10 mouse cellular contexts compared by ENCODE assay signal in the genomic region with DNA sequence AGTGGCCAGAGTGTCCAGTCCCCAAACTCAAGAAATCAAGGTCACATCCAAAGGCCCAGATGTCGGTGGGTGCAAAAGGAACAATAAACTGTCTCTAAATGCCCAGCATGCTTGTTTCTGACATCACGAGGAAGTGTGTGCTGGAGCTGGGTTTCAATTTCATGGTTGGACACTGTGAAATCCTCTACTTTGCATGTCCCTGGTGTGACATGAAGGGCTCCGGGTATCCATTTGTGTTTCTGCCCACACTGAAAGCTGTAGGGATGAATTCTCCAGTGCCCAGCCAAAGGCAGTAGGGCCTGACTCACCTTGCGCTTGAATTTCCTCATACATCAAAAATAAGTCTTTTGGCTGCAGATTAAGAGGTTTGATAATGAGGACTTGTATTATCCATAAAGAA.
"Had no signal": no experiment of that assay in that cellular context is flagged by ENCODE, and none has a peak within 500 bp of the region (broad histone marks: within the 10 kb centered on the region; RNA-seq: fewer than 3 reads in every experiment).

No protein-coding gene starts in this region.

- H3K4me1 ChIP-seq: limb, embryonic 10.5 days; liver, embryonic 15.5 days; stomach, embryonic 15.5 days had no signal

- H3K27ac ChIP-seq: limb, embryonic 10.5 days; liver, embryonic 15.5 days; stomach, embryonic 15.5 days had no signal

- H3K4me3 ChIP-seq: limb, embryonic 10.5 days; liver, embryonic 15.5 days; stomach, embryonic 15.5 days had no signal

- H3K9me3 ChIP-seq: limb, embryonic 10.5 days; liver, embryonic 15.5 days; stomach, embryonic 15.5 days had no signal

- H3K4me2 ChIP-seq: liver, embryonic 11.5 days; liver, embryonic 15.5 days; stomach, embryonic 15.5 days had no signal

- DNase-seq: kidney, adult 8-10 months; kidney, postnatal 25 days; lung, adult 2 months; lung, postnatal 36 days; thymus, adult 2 months; thymus, postnatal 25 days had no signal

- H3K9ac ChIP-seq: liver, embryonic 15.5 days; stomach, embryonic 15.5 days had no signal

- H3K36me3 ChIP-seq: limb, embryonic 10.5 days; liver, embryonic 15.5 days; stomach, embryonic 15.5 days had no signal

- H3K27me3 ChIP-seq: liver, embryonic 15.5 days; stomach, embryonic 15.5 days had no signal
